Mouse (Mus musculus) kidney, adult 18-20 months (tissue): ENCODE data around the gene Gm20388.

Source experiments
- DNase-seq: peaks from one replicate; pipeline ENCODE4 v3.0.0; 2021

Gene Gm20388

GRCm38 (mm10) chr8:122482448-122482847 is 2571.8 kb downstream of the Gm20388 start:
- no peak for DNase-seq

GRCm38 (mm10) chr8:122483877-122484276 is 2573.2 kb downstream of the Gm20388 start:
- DNase-seq, result no peak

- DNase-seq, result no peak
Measured at GRCm38 (mm10) chr8:122484831-122485230, 2574.2 kb downstream of the Gm20388 start.

DNA sequence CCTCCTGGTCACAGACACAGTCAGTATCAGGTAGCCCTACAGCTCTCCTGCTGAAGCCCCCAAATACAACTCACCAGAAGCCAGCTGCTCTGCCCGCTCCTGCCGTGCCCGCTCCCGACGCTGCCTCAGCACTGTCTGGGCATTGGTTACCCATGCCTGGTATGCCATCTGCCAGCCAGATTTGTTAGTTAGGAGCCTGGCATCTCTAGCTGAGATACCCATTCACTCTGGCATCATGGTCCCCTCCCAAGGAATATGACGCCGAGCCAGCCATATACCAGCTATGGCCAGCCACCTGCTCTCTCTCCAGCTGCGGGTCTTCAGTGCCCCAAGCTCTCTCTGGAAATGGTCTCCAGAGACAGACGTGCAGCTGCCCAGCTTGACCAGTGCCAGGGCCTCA is 2577.7 kb downstream of the Gm20388 start:
- DNase-seq, result no peak

DNA sequence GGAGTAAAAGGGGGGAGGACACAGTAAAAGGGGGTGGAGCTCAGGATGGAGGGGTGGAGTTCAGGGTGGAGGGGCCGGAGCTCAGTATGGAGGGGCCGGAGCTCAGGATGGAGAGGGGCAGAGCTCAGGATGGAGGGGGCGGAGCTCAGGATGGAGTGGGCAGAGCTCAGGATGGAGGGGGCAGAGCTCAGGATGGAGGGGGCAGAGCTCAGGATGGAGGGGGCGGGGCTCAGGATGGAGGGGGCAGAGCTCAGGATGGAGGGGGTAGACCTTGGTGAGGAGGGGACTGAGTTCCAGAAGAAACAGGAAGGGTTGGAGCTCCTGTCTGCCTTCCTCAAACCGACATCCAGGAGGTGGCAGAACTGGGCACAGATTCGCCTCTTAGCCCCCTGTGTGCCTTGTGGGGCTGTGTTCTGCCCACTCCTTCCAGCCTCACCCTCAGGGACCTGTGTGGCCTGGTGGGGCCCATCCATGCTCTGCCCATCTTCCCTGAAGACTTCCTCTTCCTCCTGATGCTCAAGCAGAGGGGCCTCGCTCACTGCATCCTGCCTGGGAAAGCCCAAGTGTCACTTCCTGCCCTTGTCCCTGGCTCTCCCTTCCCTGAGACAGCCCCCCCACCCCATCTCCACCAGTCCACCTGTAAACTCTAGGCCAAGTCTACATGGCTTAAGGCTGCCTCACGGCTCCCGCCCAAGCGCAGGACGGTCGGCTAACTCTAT is 2586.5 kb downstream of the Gm20388 start:
- DNase-seq, result no peak

GRCm38 (mm10) chr8:122497912-122498311 is 2587.3 kb downstream of the Gm20388 start:
- no peak for DNase-seq

- peak; percentile 85 for DNase-seq
Measured at GRCm38 (mm10) chr8:122500856-122501255, 2590.2 kb downstream of the Gm20388 start.

DNA sequence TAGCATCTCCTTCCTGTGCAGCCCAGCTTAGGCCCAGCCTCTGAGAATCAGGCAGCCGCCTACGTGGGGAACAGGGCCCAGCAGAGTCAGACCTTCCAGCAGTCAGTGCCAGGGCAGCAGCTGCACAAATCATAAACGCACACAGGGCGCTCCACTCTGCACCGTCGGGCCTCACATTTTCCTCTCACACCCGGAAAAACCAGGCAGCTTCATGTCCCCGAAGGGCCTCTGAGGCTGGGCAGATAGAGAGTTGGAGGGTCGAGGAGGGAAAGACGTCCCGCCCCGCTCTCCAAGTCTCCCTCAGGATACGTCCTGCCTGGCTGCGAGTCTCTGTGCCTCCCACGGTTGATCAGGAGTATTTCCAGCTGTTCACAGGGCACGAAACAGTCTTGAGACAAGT is 2600.9 kb downstream of the Gm20388 start:
- no peak for DNase-seq

DNA sequence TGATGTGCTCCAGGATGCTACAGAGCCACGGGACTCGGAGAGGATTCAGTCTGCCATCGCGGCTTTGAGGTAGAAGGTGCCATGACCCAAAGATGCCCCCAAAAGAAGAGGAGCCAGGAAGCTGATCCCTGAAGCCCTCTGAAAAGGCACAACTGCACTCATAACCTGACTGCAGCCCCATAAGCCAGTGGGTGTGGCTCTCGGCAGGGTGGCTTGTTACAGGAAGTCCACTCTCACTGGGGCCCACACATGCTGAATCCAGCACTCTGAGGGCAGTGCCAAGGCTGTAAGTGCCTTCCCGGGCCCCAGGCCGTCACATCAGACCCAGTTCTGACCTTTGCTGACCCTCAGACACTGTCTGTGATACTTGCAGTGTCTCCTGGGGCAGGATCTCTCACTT is 2601.8 kb downstream of the Gm20388 start:
- DNase-seq, result no peak

- DNase-seq, result peak; percentile 65
Measured at GRCm38 (mm10) chr8:122515699-122516098, 2605.1 kb downstream of the Gm20388 start.

DNA sequence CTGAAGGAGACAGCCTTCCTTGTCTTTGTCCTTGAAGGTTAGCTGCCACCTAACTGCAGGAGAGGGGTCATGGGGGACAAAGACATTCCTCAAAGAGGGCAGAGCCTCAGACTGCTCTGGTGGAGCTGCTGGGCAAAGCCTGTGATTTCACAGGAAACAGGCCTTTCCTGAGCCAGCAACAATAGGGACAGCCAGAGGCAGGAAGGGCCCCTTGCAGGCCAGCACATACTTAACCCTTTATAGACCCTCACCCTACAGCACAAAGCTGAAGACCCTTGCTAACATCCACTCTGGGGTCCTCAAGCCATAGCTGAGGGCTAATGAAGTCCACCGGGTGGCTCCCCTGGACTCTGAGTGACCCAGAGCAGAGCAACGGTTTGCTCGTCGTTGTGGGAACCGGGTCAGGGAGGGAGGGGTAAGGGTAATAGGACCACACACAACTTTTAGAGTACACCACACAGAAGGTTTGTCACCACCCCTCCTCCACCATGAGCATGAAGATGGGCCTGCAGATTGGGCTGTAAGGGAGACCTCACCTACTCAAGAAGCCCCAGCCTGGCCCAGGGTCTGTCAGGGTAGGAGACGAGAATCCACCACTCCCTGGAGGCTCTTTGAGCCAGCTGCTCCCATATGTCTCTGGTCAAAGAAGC is 2607.0 kb downstream of the Gm20388 start:
- peak; percentile 44 for DNase-seq

DNA sequence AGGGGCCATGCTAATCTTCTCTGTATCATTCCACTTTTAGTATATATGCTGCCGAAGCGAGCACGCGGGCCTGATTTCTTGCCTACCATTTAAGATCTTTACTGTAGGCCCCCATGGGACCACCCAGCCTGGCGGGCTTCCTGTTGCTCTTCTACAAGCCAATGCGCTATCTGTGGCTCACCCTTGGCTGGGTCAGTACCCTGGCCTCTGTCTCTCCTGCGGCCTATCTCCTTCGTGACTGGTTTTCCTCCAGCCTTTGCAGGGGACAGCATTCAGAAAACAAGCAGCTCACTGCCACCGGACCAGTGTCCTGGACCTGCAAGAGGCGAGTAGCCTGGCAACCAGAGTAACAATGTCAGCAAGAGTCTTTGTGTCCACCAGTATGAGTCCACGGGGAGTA is 2610.0 kb downstream of the Gm20388 start:
- DNase-seq, result no peak

DNA sequence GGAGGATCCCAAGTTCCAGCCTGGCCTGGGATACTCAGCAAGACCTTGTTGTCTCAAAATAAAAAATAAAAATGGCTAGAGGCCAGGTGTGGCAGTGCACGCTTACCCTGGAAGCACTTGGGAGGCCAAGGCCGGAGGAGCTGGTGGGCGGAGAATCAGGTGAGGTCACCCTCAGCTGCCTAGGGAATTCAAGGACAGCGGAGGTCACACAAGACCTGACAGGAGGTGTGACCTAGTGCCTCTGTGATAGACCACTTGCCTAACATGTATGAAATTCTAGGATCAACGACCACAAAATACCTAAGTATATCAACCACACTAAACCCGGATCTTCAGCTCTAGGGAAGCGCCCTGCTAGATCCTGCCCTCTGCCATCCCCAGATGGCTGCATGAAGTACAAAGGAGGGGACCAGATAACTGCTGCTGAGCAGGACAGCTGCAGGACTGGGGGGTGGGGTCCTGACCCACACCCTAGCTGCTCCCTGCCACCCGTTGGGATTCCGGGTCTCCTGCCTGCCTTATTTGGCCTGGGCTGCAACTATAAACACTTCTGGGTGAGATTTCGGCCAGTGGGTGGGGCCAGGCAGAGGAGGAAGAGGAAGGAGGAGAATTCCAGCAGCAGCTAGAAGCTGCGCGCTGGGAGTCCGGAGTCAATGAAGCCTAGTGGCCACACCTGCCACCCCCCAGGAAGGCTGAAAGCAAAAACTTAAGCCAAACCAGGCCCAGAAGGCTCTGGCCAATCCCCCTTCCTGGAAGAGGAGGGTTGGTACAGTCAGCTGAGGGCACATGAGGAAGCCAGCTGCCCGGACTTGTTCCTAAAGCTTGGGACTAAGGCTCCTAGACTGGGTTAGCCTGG is 2612.4 kb downstream of the Gm20388 start:
- DNase-seq, result peak; percentile 88

DNA sequence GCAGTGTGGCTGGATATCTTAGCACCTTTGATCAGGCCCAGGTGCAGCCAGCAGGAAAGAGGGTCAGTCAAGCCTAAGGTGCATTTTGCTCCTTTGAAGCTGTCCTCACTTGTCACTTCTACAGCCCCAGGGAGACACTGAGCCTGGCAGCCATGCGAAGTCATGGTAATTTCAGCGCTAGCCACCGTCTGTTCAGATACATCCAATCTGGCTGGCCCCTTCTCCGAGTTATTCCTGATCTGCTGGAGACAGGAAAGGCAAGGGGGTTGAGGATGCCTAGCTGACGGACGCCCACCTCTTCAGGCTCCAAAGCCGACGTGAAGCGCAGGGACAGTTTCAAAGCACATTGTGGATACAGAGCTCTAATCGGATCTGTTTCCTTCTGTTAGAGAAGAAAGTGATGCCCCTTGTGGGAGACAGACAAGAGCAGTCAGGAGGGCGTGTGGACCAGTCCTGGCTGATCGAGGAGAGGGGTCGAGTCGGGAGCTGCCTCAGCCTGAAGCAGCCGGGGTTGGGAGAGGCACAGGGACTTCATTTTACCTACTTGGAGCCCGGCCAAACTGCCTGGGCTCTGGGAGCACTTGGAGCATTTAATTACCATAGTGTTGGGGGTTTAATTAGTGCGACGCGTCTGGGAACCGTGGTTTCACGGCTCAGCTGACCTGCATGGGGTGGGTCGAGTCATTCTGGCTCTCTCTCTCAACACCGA is 2613.2 kb downstream of the Gm20388 start:
- DNase-seq, result peak; percentile 77

- DNase-seq, result peak; percentile 62
Measured at GRCm38 (mm10) chr8:122524506-122524905, 2613.9 kb downstream of the Gm20388 start.

- no peak for DNase-seq
Measured at GRCm38 (mm10) chr8:122525004-122525403, 2614.4 kb downstream of the Gm20388 start.

GRCm38 (mm10) chr8:122526084-122526483 is 2615.4 kb downstream of the Gm20388 start:
- DNase-seq, result no peak

GRCm38 (mm10) chr8:122526526-122527170 is 2616.0 kb downstream of the Gm20388 start:
- DNase-seq, result peak; percentile 78

DNA sequence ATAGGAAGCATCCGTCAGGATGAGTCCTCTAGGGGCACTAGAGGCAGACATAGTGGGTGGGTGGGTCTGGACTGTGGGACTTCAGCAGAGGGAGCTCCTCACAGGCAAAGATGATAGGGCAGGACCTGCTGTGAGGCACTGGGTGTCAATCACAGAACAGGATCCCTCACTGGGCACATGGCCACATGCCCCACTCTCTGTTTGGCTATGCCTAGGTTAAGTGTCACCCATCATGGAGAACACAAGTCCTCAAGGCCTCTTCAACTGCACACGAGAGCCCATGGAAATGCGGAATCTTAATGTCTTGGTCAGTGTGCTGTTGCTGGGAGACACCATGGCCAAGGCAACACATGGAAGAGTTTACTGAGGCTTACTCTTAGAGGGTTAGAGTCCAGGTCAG is 2617.3 kb downstream of the Gm20388 start:
- no peak for DNase-seq

- DNase-seq, result peak; percentile 68
Measured at GRCm38 (mm10) chr8:122529159-122529558, 2618.5 kb downstream of the Gm20388 start.

DNA sequence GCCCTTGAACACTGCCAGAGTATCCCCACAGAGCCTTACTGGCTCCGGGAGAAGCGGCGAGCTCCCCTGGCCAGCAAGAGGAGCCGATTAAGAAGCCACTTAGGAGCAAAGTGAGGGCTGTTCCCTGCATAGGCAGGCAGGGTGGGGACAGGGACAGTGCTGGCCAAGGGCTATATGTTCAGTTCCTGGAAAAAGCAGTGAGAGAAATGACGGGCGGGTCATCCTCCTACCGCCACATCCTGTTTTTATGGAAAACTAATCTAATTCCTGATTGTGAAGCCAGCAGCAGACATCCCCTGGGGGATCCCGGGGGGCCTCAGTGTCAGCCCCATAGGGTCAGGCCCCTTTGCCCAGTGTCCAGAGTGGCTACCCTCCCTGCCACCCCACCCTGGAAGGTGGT is 2620.7 kb downstream of the Gm20388 start:
- DNase-seq, result no peak

- no peak for DNase-seq
Measured at GRCm38 (mm10) chr8:122537033-122537432, 2626.4 kb downstream of the Gm20388 start.
